Mouse (Mus musculus) adrenal gland, adult (tissue): ENCODE measurements around the gene Dnaja4.
A peak's percentile ranks its signal among the peaks of the same experiment; 100 is the strongest.

Source experiments
- DNase-seq, 2 experiments: peaks; one replicate each; pipeline ENCODE4 v3.0.0; 2022 to 2023; ENCODE audit warnings: low spot score in 1 of 2; ENCODE audit not compliant: inconsistent age in 2 of 2

Dnaja4 gene

GRCm38 (mm10) chr9:54750215-54750981 lies 51.7 kb downstream of the Dnaja4 start:
- no peak for DNase-seq

DNA sequence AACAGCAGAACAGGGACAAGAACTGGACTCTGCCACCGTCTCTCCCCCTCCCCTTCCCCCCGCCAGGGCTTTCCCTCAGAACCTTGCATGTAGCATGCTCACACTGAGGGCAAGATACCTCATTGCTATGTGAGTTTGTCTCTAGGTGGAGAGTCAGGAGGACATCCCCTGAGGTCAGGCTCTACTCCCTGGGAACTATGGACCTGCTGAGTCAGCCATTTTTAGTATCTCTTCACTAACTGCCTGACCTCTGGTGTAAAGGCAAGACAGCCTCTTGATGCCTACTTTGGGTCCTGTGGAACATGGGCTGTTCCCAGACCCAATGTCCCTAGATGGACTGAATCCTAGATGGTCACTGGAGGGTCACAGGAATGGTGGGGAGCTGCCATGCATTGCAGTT lies 53.0 kb downstream of the Dnaja4 start:
- no peak for DNase-seq

DNA sequence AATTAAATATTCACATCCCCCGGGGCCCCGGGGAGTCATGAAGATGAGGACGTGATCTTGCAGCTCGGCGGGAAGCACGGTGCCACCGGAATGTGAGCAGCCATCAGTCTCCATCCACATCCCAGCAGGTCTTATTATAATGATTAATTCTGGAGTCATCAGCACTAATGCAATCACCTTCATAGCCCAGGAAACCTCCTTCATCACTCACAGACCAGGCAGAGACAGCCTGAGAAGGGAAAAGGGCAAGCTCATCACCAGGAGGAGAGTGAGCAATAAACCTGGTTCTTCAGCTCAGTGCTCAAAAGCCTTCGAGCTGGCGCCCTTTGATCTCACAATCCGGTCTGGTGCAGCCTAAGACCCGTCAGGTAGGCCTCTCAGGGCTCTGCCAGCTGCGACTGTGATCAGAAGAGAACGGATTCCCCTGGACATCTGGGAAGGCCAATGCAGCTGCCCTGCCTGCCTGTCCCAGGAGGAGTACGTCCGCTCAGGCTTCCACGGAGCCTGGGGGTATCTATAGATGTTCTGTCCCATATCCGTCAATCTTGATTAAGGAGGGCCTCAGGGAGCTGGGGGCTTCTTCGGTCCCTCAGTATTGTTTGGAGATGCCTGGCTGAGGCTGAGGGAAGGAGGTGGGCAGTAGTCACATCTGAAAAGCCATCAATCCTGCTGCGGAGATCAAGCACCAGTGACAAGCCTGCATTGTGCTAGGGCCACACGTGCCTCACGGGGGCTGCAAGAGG lies 53.7 kb downstream of the Dnaja4 start:
- no peak for DNase-seq

GRCm38 (mm10) chr9:54752944-54753295 lies 54.2 kb downstream of the Dnaja4 start:
- DNase-seq, result no peak

GRCm38 (mm10) chr9:54759592-54759991 lies 60.9 kb downstream of the Dnaja4 start:
- no peak for DNase-seq

DNA sequence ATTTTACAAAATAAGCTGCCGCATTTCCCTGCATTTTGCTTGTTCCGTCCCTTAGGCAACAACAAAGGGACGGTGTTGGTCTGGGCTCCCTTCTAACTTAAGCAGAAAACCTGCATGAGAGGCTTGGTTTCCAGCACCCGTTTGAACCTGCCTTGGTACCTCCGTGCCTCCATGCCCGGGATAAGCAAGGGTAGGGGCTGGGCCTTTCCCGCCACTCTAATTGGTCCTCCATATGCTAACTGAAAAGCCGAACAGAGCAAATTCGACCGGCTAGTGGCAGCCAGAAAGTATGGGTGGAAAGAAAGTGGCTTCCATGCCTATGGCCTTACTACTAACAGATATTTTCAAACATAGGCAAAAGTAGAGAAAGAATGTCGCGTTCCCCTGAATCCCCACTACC lies 65.4 kb downstream of the Dnaja4 start:
- no peak for DNase-seq

GRCm38 (mm10) chr9:54764561-54765217 lies 66.0 kb downstream of the Dnaja4 start, which contains the start of gene Crabp1:
Crabp1 (plus strand) TSS chr9:54764748.
- DNase-seq, result peak in 1 of 2 experiments; percentile 32

DNA sequence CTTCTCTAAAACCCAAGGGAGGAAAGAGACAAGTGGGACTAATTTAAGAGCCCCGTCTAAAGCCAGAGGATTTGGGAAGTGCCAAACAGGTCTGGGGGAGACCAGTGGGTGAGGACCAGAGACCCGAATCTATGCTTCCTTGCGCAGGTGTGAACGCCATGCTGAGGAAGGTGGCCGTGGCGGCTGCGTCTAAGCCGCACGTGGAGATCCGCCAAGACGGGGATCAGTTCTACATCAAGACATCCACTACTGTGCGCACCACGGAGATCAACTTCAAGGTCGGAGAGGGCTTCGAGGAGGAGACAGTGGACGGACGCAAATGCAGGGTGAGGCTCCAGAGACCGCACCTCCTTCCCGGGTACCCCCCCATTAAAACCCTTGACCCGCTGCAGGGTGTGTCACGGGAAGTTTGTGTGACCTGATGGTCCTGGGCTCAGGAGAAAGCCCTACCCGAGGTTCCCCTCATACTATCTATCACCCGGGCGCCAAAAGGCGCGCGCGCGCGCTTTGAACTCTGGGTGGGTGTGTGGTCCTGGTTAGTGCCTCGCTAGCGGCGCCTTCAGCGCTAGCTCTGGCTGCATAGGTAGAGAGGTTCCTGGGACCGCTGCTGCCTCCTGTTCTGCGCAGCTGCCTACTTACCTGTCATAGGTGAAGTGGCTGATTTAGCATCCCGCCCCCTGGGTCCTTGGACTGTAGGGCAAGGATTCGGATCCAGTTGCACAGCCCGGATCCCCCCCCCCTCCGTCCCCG lies 66.8 kb downstream of the Dnaja4 start:
- no peak for DNase-seq
